Comparison of ENCODE assay signal across 22 mouse cellular contexts in genomic region chr8:84809941-84810280, GRCm38 (mm10). TPM values are rescaled to one million over a fixed set of nuclear protein-coding genes. Genes with fewer than 3 reads are reported as not detected.
A peak's percentile ranks its signal among the peaks of the same experiment; 100 is the strongest.
DNase-seq lines count a peak whose midpoint lies in the region; ATAC-seq and TF ChIP-seq lines count a peak whose summit lies in the region.
"Had no signal": no experiment of that assay in that cellular context is flagged by ENCODE, and none has a peak within 500 bp of the region (broad histone marks: within the 10 kb centered on the region; RNA-seq: fewer than 3 reads in every experiment).

No protein-coding gene starts in this region.

- peaks cover 71% of the 10 kb centered on the region for H3K27me3 ChIP-seq in forebrain, embryonic 12.5 days
- peaks cover 20% of the 10 kb centered on the region for H3K27me3 ChIP-seq in forebrain, embryonic 11.5 days (ENCODE audit: control insufficient read depth, insufficient read depth, low read length)
- H3K27me3 ChIP-seq in hindbrain, embryonic 13.5 days: peaks cover 66% of the 10 kb centered on the region
- peaks cover 5% of the 10 kb centered on the region; the same call in 1 of the 2 replicates for H3K27me3 ChIP-seq in hindbrain, embryonic 16.5 days (replicated peaks; ENCODE audit: control insufficient read depth, insufficient read depth, low read length)
- no peaks in the 10 kb centered on the region for H3K27me3 ChIP-seq in testis, adult 2 months (ENCODE audit: control insufficient read depth, insufficient read depth, low read length)
- H3K27me3 ChIP-seq: Patski had no signal

- H3K4me1 ChIP-seq in forebrain, embryonic 12.5 days: peaks cover 44% of the 10 kb centered on the region
- H3K4me1 ChIP-seq in forebrain, embryonic 11.5 days (replicated peaks; ENCODE audit: control insufficient read depth, insufficient read depth, low read length): peaks cover 17% of the 10 kb centered on the region
- peaks cover 51% of the 10 kb centered on the region for H3K4me1 ChIP-seq in hindbrain, embryonic 13.5 days (replicated peaks)
- H3K4me1 ChIP-seq in hindbrain, embryonic 16.5 days (ENCODE audit: control insufficient read depth, insufficient read depth, low read depth, low read length): peaks cover 11% of the 10 kb centered on the region
- H3K4me1 ChIP-seq in testis, adult 2 months (ENCODE audit: control insufficient read depth, insufficient read depth, low read length): peaks cover 3% of the 10 kb centered on the region

- ATAC-seq in forebrain, embryonic 12.5 days (ENCODE audit: low FRiP score): no peak
- no peak for ATAC-seq in forebrain, embryonic 11.5 days (replicated peaks; ENCODE audit: low FRiP score)
- ATAC-seq in hindbrain, embryonic 13.5 days (ENCODE audit: low FRiP score): no peak
- no peak for ATAC-seq in hindbrain, embryonic 16.5 days
- ATAC-seq: activated CD4-positive, CD25-positive, alpha-beta regulatory T cell, adult 4 months; CD4-positive, CD25-positive, alpha-beta regulatory T cell, adult 4 months; Patski had no signal

- no peak for TF ChIP-seq POLR2A in testis, adult 2 months (IDR thresholded peaks at IDR 0.05; ENCODE audit: control insufficient read depth, low read depth, low read length)

- TF ChIP-seq CTCF in testis, adult 2 months (IDR thresholded peaks at IDR 0.05; ENCODE audit: control insufficient read depth, insufficient read depth, insufficient replicate concordance, low read depth, low read length): no peak

- H3K4me3 ChIP-seq in forebrain, embryonic 12.5 days (replicated peaks): no peak overlapping the region
- H3K4me3 ChIP-seq in forebrain, embryonic 11.5 days (ENCODE audit: low read depth, low read length): no peak overlapping the region
- no peak overlapping the region for H3K4me3 ChIP-seq in hindbrain, embryonic 13.5 days
- no peak overlapping the region for H3K4me3 ChIP-seq in hindbrain, embryonic 16.5 days (ENCODE audit: low read length)
- peak overlapping the region; percentile 75 for H3K4me3 ChIP-seq in testis, adult 2 months (ENCODE audit: control insufficient read depth, low read depth, low read length)
- H3K4me3 ChIP-seq: erythroblast, embryonic 14.5 days; heart, adult 2 months had no signal

- H3K4me2 ChIP-seq in forebrain, embryonic 12.5 days: no peak overlapping the region
- no peak overlapping the region for H3K4me2 ChIP-seq in forebrain, embryonic 11.5 days (ENCODE audit: low read depth, low read length, severe bottlenecking)
- H3K4me2 ChIP-seq in hindbrain, embryonic 13.5 days: no peak overlapping the region
- H3K4me2 ChIP-seq in hindbrain, embryonic 16.5 days (ENCODE audit: low read length): no peak overlapping the region

- DNase-seq in forebrain, embryonic 11.5 days (ENCODE audit: low spot score): no peak
- no peak for DNase-seq in testis, postnatal 14 days (ENCODE audit: low spot score)
- DNase-seq in yolk sac, embryonic 10.5 days (ENCODE audit: low spot score): no peak
- DNase-seq: adrenal gland, postnatal 14 days; B cell, adult 2 months; cerebellum, adult 2 months; embryo, embryonic 11 days; gastrocnemius, postnatal 10 days; heart, adult 2 months; heart, postnatal 14 days; kidney, adult 11 months had no signal

- 67% methylated on average over 5 of the region's 5 CpGs for WGBS in forebrain, embryonic 12.5 days
- 73% methylated on average over 5 of the region's 5 CpGs for WGBS in forebrain, embryonic 11.5 days
- 72% methylated on average over 5 of the region's 5 CpGs for WGBS in hindbrain, embryonic 13.5 days
- 60% methylated on average over 5 of the region's 5 CpGs for WGBS in hindbrain, embryonic 16.5 days

- no peaks in the 10 kb centered on the region for H3K9me3 ChIP-seq in forebrain, embryonic 12.5 days
- peaks cover 4% of the 10 kb centered on the region for H3K9me3 ChIP-seq in forebrain, embryonic 11.5 days (ENCODE audit: control insufficient read depth, low read length)
- H3K9me3 ChIP-seq in hindbrain, embryonic 13.5 days: no peaks in the 10 kb centered on the region
- H3K9me3 ChIP-seq in hindbrain, embryonic 16.5 days (ENCODE audit: control insufficient read depth, low read length): no peaks in the 10 kb centered on the region
- H3K9me3 ChIP-seq: embryonic facial prominence, embryonic 15.5 days; heart, embryonic 15.5 days had no signal

- no peak overlapping the region for H3K9ac ChIP-seq in forebrain, embryonic 12.5 days
- no peak overlapping the region for H3K9ac ChIP-seq in forebrain, embryonic 11.5 days (ENCODE audit: low read length)
- no peak overlapping the region for H3K9ac ChIP-seq in hindbrain, embryonic 13.5 days
- no peak overlapping the region for H3K9ac ChIP-seq in hindbrain, embryonic 16.5 days (ENCODE audit: low read depth, low read length)
- H3K9ac ChIP-seq: embryonic facial prominence, embryonic 15.5 days; heart, embryonic 15.5 days had no signal

- H3K27ac ChIP-seq in forebrain, embryonic 12.5 days: 0 out of 2 replicates have a peak overlapping the region, but pooled peaks have one; percentile 46
- H3K27ac ChIP-seq in forebrain, embryonic 11.5 days (ENCODE audit: low read depth, low read length): no peak overlapping the region
- H3K27ac ChIP-seq in hindbrain, embryonic 13.5 days: 0 out of 2 replicates have a peak overlapping the region, but pooled peaks have one; percentile 73
- no peak overlapping the region for H3K27ac ChIP-seq in hindbrain, embryonic 16.5 days (ENCODE audit: low read depth, low read length)
- H3K27ac ChIP-seq in testis, adult 2 months (ENCODE audit: control insufficient read depth, insufficient read depth, low read depth, low read length): no peak overlapping the region
- H3K27ac ChIP-seq: embryonic facial prominence, embryonic 15.5 days; heart, adult 2 months; heart, embryonic 15.5 days; hindbrain, postnatal 0 days had no signal

- no peaks in the 10 kb centered on the region for H3K36me3 ChIP-seq in forebrain, embryonic 12.5 days (replicated peaks)
- no peaks in the 10 kb centered on the region for H3K36me3 ChIP-seq in forebrain, embryonic 11.5 days (ENCODE audit: control insufficient read depth, insufficient read depth, low read length)
- no peaks in the 10 kb centered on the region for H3K36me3 ChIP-seq in hindbrain, embryonic 13.5 days
- H3K36me3 ChIP-seq in hindbrain, embryonic 16.5 days (ENCODE audit: control insufficient read depth, insufficient read depth, low read length): no peaks in the 10 kb centered on the region
- no peaks in the 10 kb centered on the region for H3K36me3 ChIP-seq in testis, adult 2 months (ENCODE audit: control insufficient read depth, insufficient read depth, low read length)
- H3K36me3 ChIP-seq: embryonic facial prominence, embryonic 15.5 days; heart, embryonic 15.5 days had no signal

RNA-seq across cellular contexts. Expression of gene Nfix, which starts 9.8 kb away (rescaled TPM):
- 31.9 and 33.2 TPM in 2 replicates for polyA plus RNA-seq in forebrain, embryonic 12.5 days (2016; fragmentation: Nextera tagmentation; extraction: Ambion mirVana)
- polyA plus RNA-seq in forebrain, embryonic 11.5 days (2014; fragmentation: Nextera tagmentation; extraction: Ambion mirVana): 7.7 and 8.9 TPM in 2 replicates
- polyA plus RNA-seq in hindbrain, embryonic 13.5 days (2015; fragmentation: Nextera tagmentation; extraction: Ambion mirVana): 35.3 and 44.1 TPM in 2 replicates
- 94.3 and 109 TPM in 2 replicates for polyA plus RNA-seq in hindbrain, embryonic 16.5 days (2015; fragmentation: Nextera tagmentation; extraction: Ambion mirVana)
- polyA plus RNA-seq in testis, adult 2 months (2012; rRNA removed): 4.3 and 5.0 TPM in 2 replicates

RNA-seq across cellular contexts. Expression of gene Dand5, which starts 12.7 kb away (rescaled TPM):
- 5.3 and 5.6 TPM in 2 replicates for polyA plus RNA-seq in forebrain, embryonic 12.5 days (2016; fragmentation: Nextera tagmentation; extraction: Ambion mirVana)
- polyA plus RNA-seq in forebrain, embryonic 11.5 days (2014; fragmentation: Nextera tagmentation; extraction: Ambion mirVana): 5.5 and 6.4 TPM in 2 replicates
- polyA plus RNA-seq in hindbrain, embryonic 13.5 days (2015; fragmentation: Nextera tagmentation; extraction: Ambion mirVana): 10.8 and 11.5 TPM in 2 replicates
- 15.4 and 17.1 TPM in 2 replicates for polyA plus RNA-seq in hindbrain, embryonic 16.5 days (2015; fragmentation: Nextera tagmentation; extraction: Ambion mirVana)
- 27.1 and 29.7 TPM in 2 replicates for polyA plus RNA-seq in testis, adult 2 months (2012; rRNA removed)

RNA-seq across cellular contexts. Expression of gene Gadd45gip1, which starts 21.4 kb away (rescaled TPM):
- 43.0 and 44.8 TPM in 2 replicates for polyA plus RNA-seq in forebrain, embryonic 12.5 days (2016; fragmentation: Nextera tagmentation; extraction: Ambion mirVana)
- polyA plus RNA-seq in forebrain, embryonic 11.5 days (2014; fragmentation: Nextera tagmentation; extraction: Ambion mirVana): 41.0 and 44.3 TPM in 2 replicates
- 37.3 and 37.8 TPM in 2 replicates for polyA plus RNA-seq in hindbrain, embryonic 13.5 days (2015; fragmentation: Nextera tagmentation; extraction: Ambion mirVana)
- polyA plus RNA-seq in hindbrain, embryonic 16.5 days (2015; fragmentation: Nextera tagmentation; extraction: Ambion mirVana): 40.6 and 40.7 TPM in 2 replicates
- polyA plus RNA-seq in testis, adult 2 months (2012; rRNA removed): 9.4 and 12.0 TPM in 2 replicates

RNA-seq across cellular contexts. Expression of gene Rad23a, which starts 30.6 kb away (rescaled TPM):
- polyA plus RNA-seq in forebrain, embryonic 12.5 days (2016; fragmentation: Nextera tagmentation; extraction: Ambion mirVana): 108 and 118 TPM in 2 replicates
- polyA plus RNA-seq in forebrain, embryonic 11.5 days (2014; fragmentation: Nextera tagmentation; extraction: Ambion mirVana): 102 and 110 TPM in 2 replicates
- 83.2 and 85.5 TPM in 2 replicates for polyA plus RNA-seq in hindbrain, embryonic 13.5 days (2015; fragmentation: Nextera tagmentation; extraction: Ambion mirVana)
- polyA plus RNA-seq in hindbrain, embryonic 16.5 days (2015; fragmentation: Nextera tagmentation; extraction: Ambion mirVana): 78.2 and 95.4 TPM in 2 replicates
- polyA plus RNA-seq in testis, adult 2 months (2012; rRNA removed): 106 and 110 TPM in 2 replicates

RNA-seq across cellular contexts. Expression of gene Calr, which starts 36.8 kb away (rescaled TPM):
- 619 TPM in 2 replicates for polyA plus RNA-seq in forebrain, embryonic 12.5 days (2016; fragmentation: Nextera tagmentation; extraction: Ambion mirVana)
- 722 and 731 TPM in 2 replicates for polyA plus RNA-seq in forebrain, embryonic 11.5 days (2014; fragmentation: Nextera tagmentation; extraction: Ambion mirVana)
- 646 and 672 TPM in 2 replicates for polyA plus RNA-seq in hindbrain, embryonic 13.5 days (2015; fragmentation: Nextera tagmentation; extraction: Ambion mirVana)
- 743 and 792 TPM in 2 replicates for polyA plus RNA-seq in hindbrain, embryonic 16.5 days (2015; fragmentation: Nextera tagmentation; extraction: Ambion mirVana)
- 318 and 384 TPM in 2 replicates for polyA plus RNA-seq in testis, adult 2 months (2012; rRNA removed)

Comparison
In these comparisons a context has a peak if more than half of its experiments do, and no peak if none do; other contexts are left out.
1. H3K27ac ChIP-seq: peak in forebrain, embryonic 12.5 days (single experiment) and hindbrain, embryonic 13.5 days (single experiment); none in forebrain, embryonic 11.5 days (single experiment), hindbrain, embryonic 16.5 days (single experiment) and testis, adult 2 months (single experiment).